Mouse (Mus musculus): ENCODE data around the gene Zmat3. TPM values are rescaled to one million over a fixed set of nuclear protein-coding genes. Genes with fewer than 3 reads are reported as not detected.

The Zmat3 gene
- 1 to 10 TPM in 1 of 2 experiments, under 1 TPM in 1; 0.91 to 1.3 TPM for total RNA-seq (2023)

GRCm38 (mm10) chr3:32365546-32366245 lies at the start of gene Zmat3:
Zmat3 (minus strand) TSS chr3:32366014.

DNA sequence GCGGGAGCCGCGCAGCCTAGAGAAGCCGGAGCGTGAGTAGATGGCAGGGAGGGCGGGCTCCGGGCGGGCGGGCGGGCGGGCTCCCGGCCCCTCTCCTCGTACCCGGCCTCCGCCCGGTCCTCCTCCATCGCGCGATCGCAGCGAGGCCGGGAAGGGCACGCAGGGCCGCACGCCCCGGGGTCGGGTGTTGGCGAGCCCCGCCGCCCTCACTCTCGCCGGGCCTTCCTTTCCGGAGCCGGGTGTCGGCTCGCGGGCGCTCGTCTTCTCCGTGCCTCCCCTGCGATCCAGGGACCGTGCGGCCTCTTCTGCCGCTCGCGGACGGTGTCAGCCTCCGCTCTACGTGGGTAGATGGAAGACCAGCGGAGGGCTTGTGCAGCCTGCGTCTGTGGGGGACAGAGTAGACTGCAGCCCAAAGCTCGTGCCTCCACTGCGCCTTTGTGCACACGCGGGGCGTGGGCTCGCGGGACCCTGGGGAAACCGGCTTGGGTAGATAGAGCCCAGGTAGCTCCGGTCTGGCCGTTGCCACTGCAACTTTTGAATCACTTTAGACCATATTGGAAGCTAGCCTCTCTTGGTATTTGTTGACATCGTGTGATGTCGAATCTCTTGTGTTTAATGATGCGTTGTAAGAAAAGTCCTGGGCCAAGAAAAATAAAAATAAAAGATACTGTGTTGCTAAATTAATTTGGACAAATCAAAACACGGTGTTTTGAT lies 31.8 kb upstream of the Zmat3 start, which contains the start of gene Pik3ca:
TSS of gene Pik3ca (plus strand) at position 211 of the 714 bp plus-strand sequence.

Other genes starting within 250 kb of the Zmat3 start
- 10 to 100 TPM; 28.5 to 31.4 TPM for gene Pik3ca, start 31.7 kb upstream of the Zmat3 start, total RNA-seq (2023)
- not detected for gene Kcnmb3, start 126.2 kb upstream of the Zmat3 start, total RNA-seq (2023)
- 10 to 100 TPM; 13.7 to 20.0 TPM for gene Zfp639, start 144.2 kb upstream of the Zmat3 start, total RNA-seq (2023)
- 10 to 100 TPM; 22.4 to 24.2 TPM for gene Mfn1, start 163.5 kb upstream of the Zmat3 start, total RNA-seq (2023)